Mouse (Mus musculus) lung, postnatal 0 days (tissue): ENCODE data around the gene Slc38a9. TPM values are rescaled to one million over a fixed set of nuclear protein-coding genes. Genes with fewer than 3 reads are reported as not detected.

Experiments
- ATAC-seq: fragments of 200-750 bp; cut with Nextera tagmentation; 2 replicates; pipeline ENCODE4 v1.8.0; 2017; ENCODE audit warnings: moderate library complexity
- DNase-seq: peaks from one replicate; pipeline ENCODE4 v3.0.0-alpha.2; 2016; ENCODE audit warnings: low spot score
- H3K27ac ChIP-seq: fragments of 300-500 bp; sonication (generic); 2 replicates; pipeline ENCODE4 v1.5.1; 2014; ENCODE audit warnings: antibody characterized with exemption, mild to moderate bottlenecking, low read length, mixed read lengths
- H3K27me3 ChIP-seq: fragments of 300-500 bp; sonication (generic); replicated peaks from 2 replicates; pipeline ENCODE4 v1.6.1; 2014; ENCODE audit warnings: low read length, mixed read lengths; ENCODE audit not compliant: insufficient read depth
- H3K36me3 ChIP-seq: fragments of 300-500 bp; sonication (generic); 2 replicates; pipeline ENCODE4 v1.6.1; 2014; ENCODE audit warnings: low read length, mixed read lengths; ENCODE audit not compliant: insufficient read depth
- H3K4me1 ChIP-seq: fragments of 300-500 bp; sonication (generic); 2 replicates; pipeline ENCODE4 v1.6.1; 2014; ENCODE audit warnings: antibody characterized with exemption, low read depth, low read length, mixed read lengths; ENCODE audit not compliant: insufficient read depth
- H3K4me2 ChIP-seq: fragments of 300-500 bp; sonication (generic); replicated peaks from 2 replicates; pipeline ENCODE4 v1.6.1; 2014; ENCODE audit warnings: low read depth, mild to moderate bottlenecking, low read length, moderate library complexity, mixed read lengths
- H3K4me3 ChIP-seq: fragments of 300-500 bp; sonication (generic); 2 replicates; pipeline ENCODE4 v1.5.1; 2014; ENCODE audit warnings: low read depth, low read length
- H3K9ac ChIP-seq: fragments of 300-500 bp; sonication (generic); replicated peaks from 2 replicates; pipeline ENCODE4 v1.6.1; 2014; ENCODE audit warnings: low read depth, mild to moderate bottlenecking
- H3K9me3 ChIP-seq: fragments of 300-500 bp; sonication (generic); 2 replicates; pipeline ENCODE4 v1.6.1; 2016; ENCODE audit warnings: low read length, mixed read lengths
- CTCF ChIP-seq: IDR thresholded peaks from 2 replicates; pipeline ENCODE4 v1.5.1; 2016; ENCODE audit warnings: antibody characterized with exemption, mild to moderate bottlenecking
- EP300 ChIP-seq: IDR thresholded peaks from 2 replicates; pipeline ENCODE4 v1.6.1; 2016; ENCODE audit warnings: antibody characterized with exemption, mild to moderate bottlenecking, control low read depth
- WGBS: fragments of 180-500 bp; shearing (Covaris S2); extraction: QIAGEN DNeasy Blood & Tissue Kit; methylation state at CpG from one replicate; pipeline ENCODE4 v1.1.7; 2014; 5-methylcytosine and 5-hydroxymethylcytosine counted together
- polyA plus RNA-seq: library from polyadenylated mRNA; unstranded; fragments of >200 nt; fragmentation: Nextera tagmentation; extraction: Ambion mirVana; gene quantifications from 2 replicates; pipeline ENCODE4 v1.2.1, GENCODE M21; 2015

Gene Slc38a9
- polyA plus RNA-seq, 1 experiment from 2014 or later, result 15.3 TPM

- H3K9ac ChIP-seq, result no peak overlapping the region
- WGBS, result 65% methylated on average over 15 of the region's 15 CpGs
- H3K4me3 ChIP-seq, result no peak overlapping the region
- TF ChIP-seq EP300 (no peak), CTCF (no peak)
- no peaks in the 10 kb centered on the region for H3K27me3 ChIP-seq
- no peaks in the 10 kb centered on the region for H3K9me3 ChIP-seq
- H3K36me3 ChIP-seq, result no peaks in the 10 kb centered on the region
- DNase-seq (no peak), ATAC-seq (no peak)
- H3K4me1 ChIP-seq, result peaks cover 4% of the 10 kb centered on the region; the same call in 1 of the 2 replicates
- no peak overlapping the region for H3K4me2 ChIP-seq
- H3K27ac ChIP-seq, result no peak overlapping the region
These were observed 99.4 kb downstream of the Slc38a9 start for GRCm38 (mm10) chr13:112759777-112760537.

DNA sequence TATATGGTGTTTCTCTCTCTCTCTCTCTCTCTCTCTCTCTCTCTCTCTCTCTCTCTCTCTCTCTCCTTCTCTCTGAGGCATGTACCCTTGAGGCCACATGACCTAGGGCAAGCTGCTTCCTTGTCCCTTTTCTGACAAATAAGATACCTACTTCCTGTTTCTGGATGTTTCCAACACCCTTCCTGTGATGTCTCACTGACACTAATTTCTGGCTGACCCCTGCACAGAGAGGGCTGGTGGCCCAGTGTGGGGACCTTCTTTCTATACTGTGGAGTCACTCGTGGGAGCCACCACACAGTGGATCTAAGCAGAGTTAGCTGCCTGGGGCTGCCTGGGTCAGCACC lies 100.0 kb downstream of the Slc38a9 start:
- ATAC-seq (peak; percentile 25), DNase-seq (peak; percentile 72)
- H3K4me3 ChIP-seq, result no peak overlapping the region
- H3K27ac ChIP-seq, result 0 out of 2 replicates have a peak overlapping the region, but pooled peaks have one; percentile 9
- no peaks in the 10 kb centered on the region for H3K27me3 ChIP-seq
- H3K9me3 ChIP-seq, result no peaks in the 10 kb centered on the region
- no peak overlapping the region for H3K4me2 ChIP-seq
- peaks cover 4% of the 10 kb centered on the region; the same call in 1 of the 2 replicates for H3K4me1 ChIP-seq
- H3K9ac ChIP-seq, result no peak overlapping the region
- 24% methylated on average over 1 of the region's 1 CpGs for WGBS
- H3K36me3 ChIP-seq, result no peaks in the 10 kb centered on the region
- TF ChIP-seq EP300 (peak; percentile 81), CTCF (no peak)

GRCm38 (mm10) chr13:112761787-112762186 lies 101.2 kb downstream of the Slc38a9 start:
- no peak for ATAC-seq
- DNase-seq, result no peak
- Histone ChIP-seq H3K9ac (no peak overlapping the region), H3K4me1 (peaks cover 4% of the 10 kb centered on the region; the same call in 1 of the 2 replicates), H3K4me3 (no peak overlapping the region), H3K36me3 (no peaks in the 10 kb centered on the region), H3K27ac (peak overlapping the region; percentile 52), H3K27me3 (no peaks in the 10 kb centered on the region), H3K9me3 (no peaks in the 10 kb centered on the region), H3K4me2 (no peak overlapping the region)
- TF ChIP-seq EP300 (no peak), CTCF (no peak)
- WGBS, result 19% methylated on average over 1 of the region's 1 CpGs

GRCm38 (mm10) chr13:112762548-112762947 lies 102.0 kb downstream of the Slc38a9 start:
- H3K27ac ChIP-seq, result peak overlapping the region; percentile 76; the same call in 1 of the 2 replicates
- H3K4me3 ChIP-seq, result no peak overlapping the region
- WGBS, result 34% methylated on average over 4 of the region's 4 CpGs
- peaks cover 4% of the 10 kb centered on the region; the same call in 1 of the 2 replicates for H3K4me1 ChIP-seq
- TF ChIP-seq EP300 (no peak), CTCF (no peak)
- no peaks in the 10 kb centered on the region for H3K36me3 ChIP-seq
- no peaks in the 10 kb centered on the region for H3K9me3 ChIP-seq
- H3K9ac ChIP-seq, result no peak overlapping the region
- ATAC-seq (no peak), DNase-seq (peak; percentile 81)
- no peaks in the 10 kb centered on the region for H3K27me3 ChIP-seq
- H3K4me2 ChIP-seq, result no peak overlapping the region

DNA sequence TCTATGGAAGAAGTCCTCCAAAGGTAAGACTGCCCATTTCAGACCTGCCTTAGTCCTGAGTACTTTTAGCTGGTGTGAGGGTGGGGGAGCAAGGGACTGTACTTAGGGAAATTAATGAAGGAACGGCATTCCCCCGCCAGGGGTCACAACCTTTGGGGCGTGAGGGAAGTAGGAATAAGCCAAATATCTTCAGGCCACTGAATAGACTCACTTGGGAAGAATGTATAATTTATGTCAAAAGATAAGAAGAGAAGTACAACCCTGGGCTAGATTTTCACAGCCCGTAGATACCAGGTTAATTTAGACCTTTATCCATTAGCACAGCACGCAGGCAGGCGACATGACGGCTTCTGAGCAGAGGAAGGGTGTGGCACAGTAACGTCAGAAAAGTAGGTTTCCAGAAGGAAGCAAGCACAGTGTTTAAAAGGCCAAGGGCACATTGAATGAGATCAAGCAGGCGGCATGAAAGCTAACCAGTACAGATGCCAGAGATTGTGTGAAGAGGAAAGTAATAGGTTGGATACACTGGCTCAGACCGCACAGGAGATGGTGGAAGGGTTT lies 103.1 kb downstream of the Slc38a9 start:
- 40% methylated on average over 10 of the region's 10 CpGs for WGBS
- no peak overlapping the region for H3K4me3 ChIP-seq
- peaks cover 4% of the 10 kb centered on the region; the same call in 1 of the 2 replicates for H3K4me1 ChIP-seq
- DNase-seq (peak; percentile 64), ATAC-seq (peak; percentile 57)
- no peak overlapping the region for H3K9ac ChIP-seq
- H3K4me2 ChIP-seq, result no peak overlapping the region
- H3K27me3 ChIP-seq, result no peaks in the 10 kb centered on the region
- TF ChIP-seq EP300, result peak; percentile 89
- 0 out of 2 replicates have a peak, but pooled peaks have one; percentile 16 for TF ChIP-seq CTCF
- H3K27ac ChIP-seq, result peak overlapping the region; percentile 76
- H3K9me3 ChIP-seq, result no peaks in the 10 kb centered on the region
- no peaks in the 10 kb centered on the region for H3K36me3 ChIP-seq

DNA sequence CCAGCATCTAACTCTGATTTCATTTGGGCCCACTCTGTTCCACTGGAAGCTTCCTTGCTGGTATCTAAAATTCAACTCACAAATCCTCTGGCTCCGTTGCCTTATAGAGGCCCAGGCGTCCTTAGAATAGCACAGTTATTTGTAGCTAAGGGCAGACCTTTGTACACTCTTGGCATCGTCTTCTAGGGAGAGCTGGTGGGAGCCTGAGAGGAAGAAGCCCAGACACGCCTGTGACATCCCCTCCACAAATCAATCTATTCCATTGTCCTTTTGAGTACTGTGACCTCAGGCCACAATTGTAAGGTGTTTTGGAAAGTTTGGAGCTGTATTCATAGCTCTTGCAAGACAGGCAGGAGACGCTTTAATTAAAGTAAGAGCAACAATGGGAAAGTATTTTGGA lies 104.0 kb downstream of the Slc38a9 start:
- peaks cover 4% of the 10 kb centered on the region; the same call in 1 of the 2 replicates for H3K4me1 ChIP-seq
- 59% methylated on average over 5 of the region's 5 CpGs for WGBS

More for the DNA sequence above, 104.0 kb downstream of the Slc38a9 start:
- Histone ChIP-seq H3K36me3 (no peaks in the 10 kb centered on the region), H3K9me3 (no peaks in the 10 kb centered on the region), H3K9ac (no peak overlapping the region), H3K4me3 (no peak overlapping the region), H3K27me3 (no peaks in the 10 kb centered on the region), H3K27ac (peak overlapping the region; percentile 76), H3K4me2 (no peak overlapping the region)
- DNase-seq (peak; percentile 64), ATAC-seq (peak; percentile 70)
- peak; percentile 90 for TF ChIP-seq EP300
- TF ChIP-seq CTCF, result no peak
